Mouse (Mus musculus): Measurements from ENCODE around the gene Mdga1. TPM values are rescaled to one million over a fixed set of nuclear protein-coding genes. Genes with fewer than 3 reads are reported as not detected.

Gene Mdga1
- polyA plus RNA-seq, 2 experiments, result 0.75 to 1.7 TPM

DNA sequence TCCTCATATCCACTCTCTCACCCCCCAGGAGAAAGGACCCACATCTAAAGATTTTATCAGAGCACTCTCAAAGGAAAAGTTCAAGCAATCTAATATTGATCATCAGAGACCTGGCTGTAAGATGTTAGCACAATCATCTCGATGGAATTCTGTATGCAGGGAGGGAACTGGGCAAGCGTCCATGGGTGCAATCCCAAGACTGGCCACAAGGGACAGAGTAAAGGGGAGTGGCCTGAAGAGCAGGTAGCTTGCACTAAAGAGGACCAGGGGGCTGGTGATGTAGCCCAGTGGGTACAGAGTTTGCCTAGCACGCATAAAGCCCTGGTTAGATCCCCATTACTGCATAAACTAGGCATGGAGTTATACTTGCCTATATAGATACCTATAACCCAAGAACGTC, 168.5 kb downstream of the Mdga1 start:
- Histone ChIP-seq H3K27me3 (ENCODE audit: control insufficient read depth, insufficient read depth, low read length) (no peaks in the 10 kb centered on the region), H3K9me3 (ENCODE audit: control insufficient read depth, low read length) (no peaks in the 10 kb centered on the region), H3K9ac (replicated peaks) (no peak overlapping the region), H3K27ac (no peak overlapping the region), H3K4me3 (ENCODE audit: insufficient read depth in 1 of 2, low read depth in 2 of 2, low read length in 2 of 2) (no peak overlapping the region), H3K36me3 (replicated peaks; ENCODE audit: control insufficient read depth, insufficient read depth, low read depth) (no peaks in the 10 kb centered on the region), H3K4me2 (ENCODE audit: low read depth) (no peak overlapping the region), H3K4me1 (replicated peaks; ENCODE audit: control insufficient read depth in 2 of 2, insufficient read depth in 2 of 2, low read length in 1 of 2) (no peaks in the 10 kb centered on the region)
- WGBS (ENCODE audit: insufficient replicate concordance), result 18% methylated on average over 4 of the region's 4 CpGs
- peak; percentile 87 for TF ChIP-seq CTCF (IDR thresholded peaks at IDR 0.05; ENCODE audit: low read depth)
- TF ChIP-seq EP300 (IDR thresholded peaks at IDR 0.05; ENCODE audit: low read depth), result no peak
- peak in 2 of 3 experiments; percentile 29 to 37 for DNase-seq (ENCODE audit: low read depth in 3 of 3, low spot score in 3 of 3)
- no peak for ATAC-seq (ENCODE audit: insufficient read depth)

DNA sequence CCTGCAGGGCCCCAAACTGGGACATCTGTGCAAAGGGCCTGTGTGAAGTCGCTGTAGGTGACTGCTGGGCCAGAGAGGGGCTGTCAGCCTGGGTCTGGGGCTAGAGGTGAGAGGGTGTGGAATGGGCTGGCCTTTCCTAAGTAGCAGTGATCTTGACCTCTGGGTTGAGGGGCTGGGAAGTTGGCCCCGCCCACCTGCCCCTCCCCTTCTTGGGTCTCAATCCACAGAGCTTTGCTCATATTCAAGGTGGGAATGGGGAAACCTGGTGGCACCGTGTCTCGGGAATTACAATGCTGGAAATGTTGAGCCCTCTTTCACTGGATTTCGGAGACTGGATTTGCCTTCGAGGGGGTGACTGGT, 169.8 kb downstream of the Mdga1 start:
- no peak for ATAC-seq (ENCODE audit: insufficient read depth)
- WGBS (ENCODE audit: insufficient replicate concordance), result 47% methylated on average over 6 of the region's 6 CpGs

DNA sequence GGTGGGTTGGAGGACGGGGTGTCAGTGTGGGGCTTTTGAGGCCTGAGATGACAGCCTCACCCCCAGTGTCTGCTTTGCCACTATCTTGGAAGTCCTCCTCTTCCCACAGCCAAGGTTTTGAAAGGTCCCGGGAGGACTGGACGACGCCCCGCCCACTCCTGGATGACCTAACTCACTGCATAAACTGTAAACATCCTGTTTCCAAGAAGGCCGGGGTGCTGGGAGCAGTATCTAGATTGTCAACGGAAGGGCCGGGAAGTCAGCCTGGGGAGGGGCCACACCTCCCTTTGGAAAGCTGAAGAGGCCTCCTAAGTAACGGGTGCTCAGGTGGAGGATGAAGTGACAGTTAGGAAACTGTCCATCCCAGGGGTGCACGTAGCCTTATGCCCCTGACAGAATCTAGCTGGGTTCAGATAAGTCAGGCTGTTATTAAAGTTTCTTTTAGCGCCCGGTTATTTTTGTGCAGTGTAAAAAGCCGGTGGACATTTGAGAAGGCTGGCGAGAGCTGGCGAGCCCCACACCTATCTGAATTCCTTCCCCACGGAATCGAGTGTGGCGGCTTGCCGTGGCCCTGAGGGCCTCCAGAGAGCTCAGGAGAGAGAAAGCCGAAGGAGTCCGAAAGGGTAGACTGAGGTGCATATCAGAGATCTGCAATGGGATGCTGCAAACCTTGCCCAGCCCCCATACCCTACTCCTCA, 170.3 kb downstream of the Mdga1 start:
- DNase-seq (ENCODE audit: low read depth in 3 of 3, low spot score in 3 of 3) (no peak), ATAC-seq (ENCODE audit: insufficient read depth) (no peak)
- no peaks in the 10 kb centered on the region for H3K4me1 ChIP-seq (replicated peaks; ENCODE audit: control insufficient read depth in 2 of 2, insufficient read depth in 2 of 2, low read length in 1 of 2)
- 57% methylated on average over 21 of the region's 21 CpGs for WGBS (ENCODE audit: insufficient replicate concordance)
- H3K27ac ChIP-seq, result no peak overlapping the region
- TF ChIP-seq EP300 (IDR thresholded peaks at IDR 0.05; ENCODE audit: low read depth) (no peak), CTCF (IDR thresholded peaks at IDR 0.05; ENCODE audit: low read depth) (no peak)
- H3K36me3 ChIP-seq (replicated peaks; ENCODE audit: control insufficient read depth, insufficient read depth, low read depth), result no peaks in the 10 kb centered on the region
- no peaks in the 10 kb centered on the region for H3K9me3 ChIP-seq (ENCODE audit: control insufficient read depth, low read length)
- H3K4me2 ChIP-seq (ENCODE audit: low read depth), result no peak overlapping the region
- peaks cover 6% of the 10 kb centered on the region for H3K27me3 ChIP-seq (ENCODE audit: control insufficient read depth, insufficient read depth, low read length)
- no peak overlapping the region for H3K4me3 ChIP-seq (ENCODE audit: insufficient read depth in 1 of 2, low read depth in 2 of 2, low read length in 2 of 2)
- no peak overlapping the region for H3K9ac ChIP-seq (replicated peaks)

More for the DNA sequence above, 169.8 kb downstream of the Mdga1 start:
- Histone ChIP-seq H3K4me2 (ENCODE audit: low read depth) (no peak overlapping the region), H3K4me1 (replicated peaks; ENCODE audit: control insufficient read depth in 2 of 2, insufficient read depth in 2 of 2, low read length in 1 of 2) (no peaks in the 10 kb centered on the region), H3K36me3 (replicated peaks; ENCODE audit: control insufficient read depth, insufficient read depth, low read depth) (no peaks in the 10 kb centered on the region), H3K27me3 (ENCODE audit: control insufficient read depth, insufficient read depth, low read length) (peaks cover 4% of the 10 kb centered on the region; the same call in 1 of the 2 replicates), H3K27ac (no peak overlapping the region), H3K9ac (replicated peaks) (no peak overlapping the region), H3K4me3 (ENCODE audit: insufficient read depth in 1 of 2, low read depth in 2 of 2, low read length in 2 of 2) (no peak overlapping the region), H3K9me3 (ENCODE audit: control insufficient read depth, low read length) (no peaks in the 10 kb centered on the region)
- no peak for DNase-seq (ENCODE audit: low read depth in 3 of 3, low spot score in 3 of 3)
- TF ChIP-seq CTCF (IDR thresholded peaks at IDR 0.05; ENCODE audit: low read depth), result no peak
- TF ChIP-seq EP300 (IDR thresholded peaks at IDR 0.05; ENCODE audit: low read depth), result no peak

DNA sequence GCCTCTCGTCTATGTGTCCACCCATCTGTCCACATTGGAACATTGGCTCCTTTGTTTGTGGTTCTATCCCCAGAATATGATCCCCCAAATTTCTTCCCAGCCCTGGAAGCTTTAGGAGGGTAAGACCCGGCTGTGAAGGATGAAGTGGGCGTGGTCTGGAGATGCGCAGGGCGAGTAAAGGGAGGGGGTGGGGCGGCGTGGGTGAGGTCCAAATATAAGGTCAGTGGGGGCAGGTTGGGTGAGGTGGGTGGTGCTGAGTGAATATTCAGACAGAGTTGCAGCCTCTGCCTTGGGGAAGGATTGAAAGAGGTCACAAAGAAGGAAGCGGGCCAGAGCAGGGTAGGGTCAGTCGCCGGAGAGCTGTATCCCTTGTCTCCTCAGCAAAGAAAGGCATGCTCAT, 171.7 kb downstream of the Mdga1 start:
- Histone ChIP-seq H3K36me3 (replicated peaks; ENCODE audit: control insufficient read depth, insufficient read depth, low read depth) (no peaks in the 10 kb centered on the region), H3K27me3 (ENCODE audit: control insufficient read depth, insufficient read depth, low read length) (peaks cover 6% of the 10 kb centered on the region), H3K4me3 (ENCODE audit: insufficient read depth in 1 of 2, low read depth in 2 of 2, low read length in 2 of 2) (no peak overlapping the region), H3K9me3 (ENCODE audit: control insufficient read depth, low read length) (no peaks in the 10 kb centered on the region), H3K4me1 (replicated peaks; ENCODE audit: control insufficient read depth in 2 of 2, insufficient read depth in 2 of 2, low read length in 1 of 2) (no peaks in the 10 kb centered on the region), H3K9ac (replicated peaks) (no peak overlapping the region), H3K27ac (no peak overlapping the region), H3K4me2 (ENCODE audit: low read depth) (no peak overlapping the region)
- ATAC-seq (ENCODE audit: insufficient read depth) (no peak), DNase-seq (ENCODE audit: low read depth in 3 of 3, low spot score in 3 of 3) (no peak)
- TF ChIP-seq CTCF (IDR thresholded peaks at IDR 0.05; ENCODE audit: low read depth) (no peak), EP300 (IDR thresholded peaks at IDR 0.05; ENCODE audit: low read depth) (no peak)
- 60% methylated on average over 10 of the region's 10 CpGs for WGBS (ENCODE audit: insufficient replicate concordance)

DNA sequence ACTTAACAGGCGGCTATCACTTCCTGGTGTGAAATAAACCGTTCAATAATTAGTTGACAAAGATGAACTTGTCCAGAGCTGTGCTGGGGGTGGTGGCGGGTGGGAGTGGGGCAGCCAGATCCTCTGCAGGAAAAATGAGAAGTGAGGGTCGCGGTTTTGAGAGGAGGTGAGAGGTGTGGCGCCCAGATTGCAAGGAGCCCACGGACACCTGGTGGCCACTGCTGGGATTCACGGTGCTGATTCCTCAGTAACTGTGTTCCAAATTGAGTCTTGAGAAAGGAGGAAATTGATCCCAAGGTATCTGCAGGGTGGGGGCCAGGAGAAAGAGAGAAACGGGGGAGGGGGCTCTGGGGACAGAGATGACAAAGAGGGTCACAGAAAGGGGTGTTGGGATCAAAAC, 173.1 kb downstream of the Mdga1 start:
- WGBS (ENCODE audit: insufficient replicate concordance), result 33% methylated on average over 9 of the region's 9 CpGs
- Histone ChIP-seq H3K4me3 (ENCODE audit: insufficient read depth in 1 of 2, low read depth in 2 of 2, low read length in 2 of 2) (no peak overlapping the region), H3K4me1 (replicated peaks; ENCODE audit: control insufficient read depth in 2 of 2, insufficient read depth in 2 of 2, low read length in 1 of 2) (no peaks in the 10 kb centered on the region), H3K36me3 (replicated peaks; ENCODE audit: control insufficient read depth, insufficient read depth, low read depth) (no peaks in the 10 kb centered on the region), H3K27me3 (ENCODE audit: control insufficient read depth, insufficient read depth, low read length) (peaks cover 6% of the 10 kb centered on the region), H3K4me2 (ENCODE audit: low read depth) (no peak overlapping the region), H3K9me3 (ENCODE audit: control insufficient read depth, low read length) (no peaks in the 10 kb centered on the region), H3K9ac (replicated peaks) (no peak overlapping the region), H3K27ac (no peak overlapping the region)
- peak; percentile 51 for TF ChIP-seq CTCF (IDR thresholded peaks at IDR 0.05; ENCODE audit: low read depth)
- TF ChIP-seq EP300 (IDR thresholded peaks at IDR 0.05; ENCODE audit: low read depth), result no peak
- no peak for DNase-seq (ENCODE audit: low read depth in 3 of 3, low spot score in 3 of 3)
- no peak for ATAC-seq (ENCODE audit: insufficient read depth)
